23 mouse cellular contexts compared by ENCODE assay signal in genomic region chr1:54702918-54703317, GRCm38 (mm10).
DNase-seq lines count a peak whose midpoint lies in the region; ATAC-seq and TF ChIP-seq lines count a peak whose summit lies in the region.
"Had no signal": no experiment of that assay in that cellular context is flagged by ENCODE, and none has a peak within 500 bp of the region (broad histone marks: within the 10 kb centered on the region; RNA-seq: fewer than 3 reads in every experiment).

No protein-coding gene starts in this region.

- no peaks in the 10 kb centered on the region for H3K9me3 ChIP-seq in forebrain, embryonic 14.5 days (replicated peaks; ENCODE audit: control insufficient read depth, low read length)
- no peaks in the 10 kb centered on the region for H3K9me3 ChIP-seq in forebrain, embryonic 11.5 days (ENCODE audit: control insufficient read depth, low read length)
- H3K9me3 ChIP-seq in heart, embryonic 10.5 days = no peaks in the 10 kb centered on the region
- no peaks in the 10 kb centered on the region for H3K9me3 ChIP-seq in hindbrain, embryonic 13.5 days
- no peaks in the 10 kb centered on the region for H3K9me3 ChIP-seq in hindbrain, embryonic 16.5 days (ENCODE audit: control insufficient read depth, low read length)
- H3K9me3 ChIP-seq in midbrain, postnatal 0 days (ENCODE audit: low read length) = no peaks in the 10 kb centered on the region
- no peaks in the 10 kb centered on the region for H3K9me3 ChIP-seq in midbrain, embryonic 13.5 days
- H3K9me3 ChIP-seq: embryonic facial prominence, embryonic 10.5 days; limb, embryonic 13.5 days; liver, embryonic 12.5 days had no signal

- intact Hi-C loops in heart, postnatal 36 days (cut with DNase I) = no loop called here

- ATAC-seq in forebrain, embryonic 14.5 days = no peak; the same call in 1 of the 2 replicates
- ATAC-seq in forebrain, embryonic 11.5 days (replicated peaks; ENCODE audit: low FRiP score) = no peak
- no peak for ATAC-seq in hindbrain, embryonic 13.5 days (ENCODE audit: low FRiP score)
- no peak for ATAC-seq in hindbrain, embryonic 16.5 days
- no peak for ATAC-seq in midbrain, postnatal 0 days (ENCODE audit: low FRiP score)
- no peak for ATAC-seq in midbrain, embryonic 13.5 days
- ATAC-seq: liver, embryonic 12.5 days had no signal

- H3K36me3 ChIP-seq in forebrain, embryonic 14.5 days (ENCODE audit: control insufficient read depth, insufficient read depth, low read length) = no peaks in the 10 kb centered on the region
- no peaks in the 10 kb centered on the region for H3K36me3 ChIP-seq in forebrain, embryonic 11.5 days (ENCODE audit: control insufficient read depth, insufficient read depth, low read length)
- no peaks in the 10 kb centered on the region for H3K36me3 ChIP-seq in heart, embryonic 10.5 days
- H3K36me3 ChIP-seq in hindbrain, embryonic 13.5 days = no peaks in the 10 kb centered on the region
- H3K36me3 ChIP-seq in hindbrain, embryonic 16.5 days (ENCODE audit: control insufficient read depth, insufficient read depth, low read length) = no peaks in the 10 kb centered on the region
- H3K36me3 ChIP-seq in midbrain, postnatal 0 days (ENCODE audit: insufficient read depth, low read length) = no peaks in the 10 kb centered on the region
- H3K36me3 ChIP-seq in midbrain, embryonic 13.5 days = no peaks in the 10 kb centered on the region
- H3K36me3 ChIP-seq: embryonic facial prominence, embryonic 10.5 days; limb, embryonic 13.5 days; liver, embryonic 12.5 days had no signal

- DNase-seq in forebrain, embryonic 14.5 days (ENCODE audit: low spot score) = peak; percentile 35
- DNase-seq in forebrain, embryonic 11.5 days (ENCODE audit: low spot score) = no peak
- no peak for DNase-seq in heart, embryonic 10.5 days (ENCODE audit: low spot score)
- DNase-seq in heart, postnatal 36 days = no peak
- no peak for DNase-seq in midbrain, postnatal 0 days (ENCODE audit: low spot score)
- DNase-seq: adrenal gland, postnatal 25 days; cerebellum, adult 11-12 months; gastrocnemius, postnatal 36 days; kidney, adult 2 months; layer of hippocampus, adult 9-11 months; lung, adult 18-20 months; lung, postnatal 36 days; right cerebral cortex, postnatal 14 days; thymus, adult 2 months; thymus, postnatal 4 days had no signal

- no peak overlapping the region for H3K4me2 ChIP-seq in forebrain, embryonic 14.5 days (ENCODE audit: low read length)
- no peak overlapping the region for H3K4me2 ChIP-seq in forebrain, embryonic 11.5 days (ENCODE audit: low read depth, low read length, severe bottlenecking)
- no peak overlapping the region for H3K4me2 ChIP-seq in hindbrain, embryonic 13.5 days
- no peak overlapping the region for H3K4me2 ChIP-seq in hindbrain, embryonic 16.5 days (ENCODE audit: low read length)
- no peak overlapping the region for H3K4me2 ChIP-seq in midbrain, postnatal 0 days (ENCODE audit: low read depth, low read length, poor library complexity, severe bottlenecking)
- H3K4me2 ChIP-seq in midbrain, embryonic 13.5 days (replicated peaks) = no peak overlapping the region
- H3K4me2 ChIP-seq: limb, embryonic 13.5 days; liver, embryonic 12.5 days had no signal

- H3K27me3 ChIP-seq in forebrain, embryonic 14.5 days (replicated peaks; ENCODE audit: control insufficient read depth, insufficient read depth, low read length) = no peaks in the 10 kb centered on the region
- no peaks in the 10 kb centered on the region for H3K27me3 ChIP-seq in forebrain, embryonic 11.5 days (ENCODE audit: control insufficient read depth, insufficient read depth, low read length)
- no peaks in the 10 kb centered on the region for H3K27me3 ChIP-seq in heart, embryonic 10.5 days (ENCODE audit: insufficient read depth, poor library complexity, severe bottlenecking)
- H3K27me3 ChIP-seq in hindbrain, embryonic 13.5 days = no peaks in the 10 kb centered on the region
- no peaks in the 10 kb centered on the region for H3K27me3 ChIP-seq in hindbrain, embryonic 16.5 days (replicated peaks; ENCODE audit: control insufficient read depth, insufficient read depth, low read length)
- no peaks in the 10 kb centered on the region for H3K27me3 ChIP-seq in midbrain, postnatal 0 days (ENCODE audit: insufficient read depth, low read length)
- no peaks in the 10 kb centered on the region for H3K27me3 ChIP-seq in midbrain, embryonic 13.5 days
- H3K27me3 ChIP-seq: limb, embryonic 13.5 days; liver, embryonic 12.5 days had no signal

- peaks cover 10% of the 10 kb centered on the region; the same call in 1 of the 2 replicates for H3K4me1 ChIP-seq in forebrain, embryonic 14.5 days (ENCODE audit: control insufficient read depth, insufficient read depth, low read length)
- 0 out of 2 replicates have a peak, but pooled peaks cover 2% of the 10 kb centered on the region for H3K4me1 ChIP-seq in forebrain, embryonic 11.5 days (replicated peaks; ENCODE audit: control insufficient read depth, insufficient read depth, low read length)
- H3K4me1 ChIP-seq in heart, embryonic 10.5 days = peaks cover 16% of the 10 kb centered on the region
- H3K4me1 ChIP-seq in hindbrain, embryonic 13.5 days (replicated peaks) = peaks cover 24% of the 10 kb centered on the region
- H3K4me1 ChIP-seq in hindbrain, embryonic 16.5 days (ENCODE audit: control insufficient read depth, insufficient read depth, low read depth, low read length) = peaks cover 7% of the 10 kb centered on the region
- H3K4me1 ChIP-seq in midbrain, postnatal 0 days (ENCODE audit: insufficient read depth, low read length) = peaks cover 5% of the 10 kb centered on the region; the same call in 1 of the 2 replicates
- H3K4me1 ChIP-seq in midbrain, embryonic 13.5 days (replicated peaks) = peaks cover 16% of the 10 kb centered on the region
- H3K4me1 ChIP-seq: liver, embryonic 12.5 days had no signal

- no peak overlapping the region for H3K27ac ChIP-seq in forebrain, embryonic 14.5 days (ENCODE audit: low read depth, low read length)
- H3K27ac ChIP-seq in forebrain, embryonic 11.5 days (ENCODE audit: low read depth, low read length) = no peak overlapping the region
- peak overlapping the region; percentile 29; the same call in 1 of the 2 replicates for H3K27ac ChIP-seq in heart, embryonic 10.5 days
- peak overlapping the region; percentile 63 for H3K27ac ChIP-seq in hindbrain, embryonic 13.5 days
- no peak overlapping the region for H3K27ac ChIP-seq in hindbrain, embryonic 16.5 days (ENCODE audit: low read depth, low read length)
- H3K27ac ChIP-seq in midbrain, postnatal 0 days (ENCODE audit: low read depth, low read length) = peak overlapping the region; percentile 8; the same call in 1 of the 2 replicates
- no peak overlapping the region for H3K27ac ChIP-seq in midbrain, embryonic 13.5 days
- H3K27ac ChIP-seq: embryonic facial prominence, embryonic 10.5 days; kidney, postnatal 0 days; limb, embryonic 13.5 days; liver, embryonic 12.5 days; stomach, postnatal 0 days had no signal

- no peak for TF ChIP-seq CTCF in midbrain, postnatal 0 days (IDR thresholded peaks at IDR 0.05)

- no peak overlapping the region for H3K4me3 ChIP-seq in forebrain, embryonic 14.5 days (ENCODE audit: low read depth, low read length)
- no peak overlapping the region for H3K4me3 ChIP-seq in forebrain, embryonic 11.5 days (ENCODE audit: low read depth, low read length)
- no peak overlapping the region for H3K4me3 ChIP-seq in heart, embryonic 10.5 days
- no peak overlapping the region for H3K4me3 ChIP-seq in hindbrain, embryonic 13.5 days
- H3K4me3 ChIP-seq in hindbrain, embryonic 16.5 days (ENCODE audit: low read length) = no peak overlapping the region
- H3K4me3 ChIP-seq in midbrain, postnatal 0 days (ENCODE audit: low read depth, low read length) = no peak overlapping the region
- no peak overlapping the region for H3K4me3 ChIP-seq in midbrain, embryonic 13.5 days (replicated peaks)
- H3K4me3 ChIP-seq: embryonic facial prominence, embryonic 10.5 days; limb, embryonic 13.5 days; liver, embryonic 12.5 days had no signal

- H3K9ac ChIP-seq in forebrain, embryonic 14.5 days (ENCODE audit: low read length) = no peak overlapping the region
- H3K9ac ChIP-seq in forebrain, embryonic 11.5 days (ENCODE audit: low read length) = no peak overlapping the region
- no peak overlapping the region for H3K9ac ChIP-seq in hindbrain, embryonic 13.5 days
- H3K9ac ChIP-seq in hindbrain, embryonic 16.5 days (ENCODE audit: low read depth, low read length) = no peak overlapping the region
- no peak overlapping the region for H3K9ac ChIP-seq in midbrain, postnatal 0 days (replicated peaks; ENCODE audit: low read length, poor library complexity, severe bottlenecking)
- no peak overlapping the region for H3K9ac ChIP-seq in midbrain, embryonic 13.5 days (replicated peaks)
- H3K9ac ChIP-seq: limb, embryonic 13.5 days; liver, embryonic 12.5 days had no signal

Comparison
In these comparisons a context has a peak if more than half of its experiments do, and no peak if none do; other contexts are left out.
1. H3K27ac ChIP-seq: peak in heart, embryonic 10.5 days (single experiment), hindbrain, embryonic 13.5 days (single experiment) and midbrain, postnatal 0 days (single experiment); none in forebrain, embryonic 14.5 days (single experiment), forebrain, embryonic 11.5 days (single experiment), hindbrain, embryonic 16.5 days (single experiment) and midbrain, embryonic 13.5 days (single experiment).